14 mouse cellular contexts compared by ENCODE assay signal in the genomic region with DNA sequence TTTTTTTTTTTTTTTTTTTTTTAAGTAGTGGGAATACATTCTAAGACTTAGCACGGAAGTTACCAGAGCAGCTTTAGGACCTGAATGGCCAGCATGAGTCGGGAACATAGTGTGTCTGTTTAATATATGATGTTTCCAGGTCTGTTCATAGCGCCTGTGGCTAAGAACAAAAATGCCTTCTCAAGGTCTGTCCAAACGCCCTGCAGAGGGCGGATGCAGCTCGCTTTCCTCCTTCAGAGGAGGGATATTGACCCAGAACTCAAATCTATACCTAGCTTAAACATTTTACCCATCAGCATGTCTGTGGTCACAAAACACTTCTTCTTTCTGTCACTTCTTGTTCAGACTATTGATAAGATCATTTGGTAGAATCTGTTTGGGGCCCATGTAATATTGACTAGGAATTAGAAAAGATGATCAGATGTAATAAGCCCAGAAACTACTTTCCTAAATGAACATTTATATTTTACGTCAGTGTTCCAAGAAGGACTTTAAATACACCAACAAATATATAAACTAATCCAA. TPM values are rescaled to one million over a fixed set of nuclear protein-coding genes. Genes with fewer than 3 reads are reported as not detected.
DNase-seq lines count a peak whose midpoint lies in the region; ATAC-seq and TF ChIP-seq lines count a peak whose summit lies in the region.
"Had no signal": no experiment of that assay in that cellular context is flagged by ENCODE, and none has a peak within 500 bp of the region (broad histone marks: within the 10 kb centered on the region; RNA-seq: fewer than 3 reads in every experiment).

No protein-coding gene starts in this region.

- H3K9ac ChIP-seq in intestine, postnatal 0 days (ENCODE audit: low read depth, low read length) = no peak overlapping the region
- H3K9ac ChIP-seq in intestine, embryonic 15.5 days = no peak overlapping the region
- H3K9ac ChIP-seq in embryonic facial prominence, embryonic 11.5 days (replicated peaks; ENCODE audit: low read length) = no peak overlapping the region
- H3K9ac ChIP-seq in hindbrain, embryonic 15.5 days = 0 out of 2 replicates have a peak overlapping the region, but pooled peaks have one; percentile 13
- peak overlapping the region; percentile 64 for H3K9ac ChIP-seq in neural tube, embryonic 12.5 days

- no peaks in the 10 kb centered on the region for H3K9me3 ChIP-seq in intestine, postnatal 0 days (ENCODE audit: control insufficient read depth)
- no peaks in the 10 kb centered on the region for H3K9me3 ChIP-seq in intestine, embryonic 15.5 days
- no peaks in the 10 kb centered on the region for H3K9me3 ChIP-seq in embryonic facial prominence, embryonic 11.5 days (replicated peaks; ENCODE audit: control insufficient read depth, low read length)
- no peaks in the 10 kb centered on the region for H3K9me3 ChIP-seq in hindbrain, embryonic 15.5 days
- no peaks in the 10 kb centered on the region for H3K9me3 ChIP-seq in neural tube, embryonic 12.5 days

- no peak overlapping the region for H3K27ac ChIP-seq in intestine, postnatal 0 days (ENCODE audit: low read depth, low read length)
- no peak overlapping the region for H3K27ac ChIP-seq in intestine, embryonic 15.5 days
- no peak overlapping the region for H3K27ac ChIP-seq in embryonic facial prominence, embryonic 11.5 days (replicated peaks; ENCODE audit: low read depth, low read length)
- peak overlapping the region; percentile 38; the same call in 1 of the 2 replicates for H3K27ac ChIP-seq in hindbrain, embryonic 15.5 days (replicated peaks)
- no peak overlapping the region for H3K27ac ChIP-seq in neural tube, embryonic 12.5 days

- peak; percentile 66 for DNase-seq in embryonic facial prominence, embryonic 11.5 days (ENCODE audit: low spot score)
- no peak for DNase-seq in cerebellum, adult 9-10 months
- no peak for DNase-seq in spleen, adult 18-20 months
- DNase-seq: adrenal gland, postnatal 36 days; lung, postnatal 36 days had no signal

- no peak for ATAC-seq in intestine, postnatal 0 days
- no peak for ATAC-seq in intestine, embryonic 15.5 days
- ATAC-seq in embryonic facial prominence, embryonic 11.5 days (replicated peaks; ENCODE audit: insufficient number of reproducible peaks, low FRiP score, low TSS enrichment, low read depth) = no peak
- ATAC-seq in hindbrain, embryonic 15.5 days (ENCODE audit: low FRiP score, low read depth) = no peak
- no peak for ATAC-seq in neural tube, embryonic 12.5 days (ENCODE audit: low FRiP score, low read depth)
- ATAC-seq in monocyte, adult 5-6 weeks (replicated peaks; ENCODE audit: insufficient number of reproducible peaks, low FRiP score, low TSS enrichment, poor library complexity, severe bottlenecking) = no peak
- ATAC-seq: Patski had no signal

- no peak overlapping the region for H3K4me2 ChIP-seq in intestine, postnatal 0 days (replicated peaks; ENCODE audit: low read depth)
- no peak overlapping the region for H3K4me2 ChIP-seq in intestine, embryonic 15.5 days (replicated peaks)
- no peak overlapping the region for H3K4me2 ChIP-seq in embryonic facial prominence, embryonic 11.5 days (ENCODE audit: low read depth, low read length)
- peak overlapping the region; percentile 96 for H3K4me2 ChIP-seq in hindbrain, embryonic 15.5 days
- peak overlapping the region; percentile 72 for H3K4me2 ChIP-seq in neural tube, embryonic 12.5 days (replicated peaks)

- no peaks in the 10 kb centered on the region for H3K36me3 ChIP-seq in intestine, postnatal 0 days (ENCODE audit: control insufficient read depth, insufficient read depth)
- H3K36me3 ChIP-seq in intestine, embryonic 15.5 days = no peaks in the 10 kb centered on the region
- H3K36me3 ChIP-seq in embryonic facial prominence, embryonic 11.5 days (replicated peaks; ENCODE audit: control insufficient read depth, insufficient read depth, low read depth, low read length) = no peaks in the 10 kb centered on the region
- H3K36me3 ChIP-seq in hindbrain, embryonic 15.5 days = no peaks in the 10 kb centered on the region
- H3K36me3 ChIP-seq in neural tube, embryonic 12.5 days = no peaks in the 10 kb centered on the region

- no peaks in the 10 kb centered on the region for H3K4me1 ChIP-seq in intestine, postnatal 0 days (replicated peaks; ENCODE audit: control insufficient read depth, insufficient read depth, low read length)
- peaks cover 13% of the 10 kb centered on the region for H3K4me1 ChIP-seq in intestine, embryonic 15.5 days (replicated peaks)
- peaks cover 5% of the 10 kb centered on the region for H3K4me1 ChIP-seq in embryonic facial prominence, embryonic 11.5 days (ENCODE audit: control insufficient read depth, insufficient read depth, low read length)
- peaks cover 36% of the 10 kb centered on the region for H3K4me1 ChIP-seq in hindbrain, embryonic 15.5 days (replicated peaks)
- peaks cover 27% of the 10 kb centered on the region for H3K4me1 ChIP-seq in neural tube, embryonic 12.5 days

- no peak overlapping the region for H3K4me3 ChIP-seq in intestine, postnatal 0 days (ENCODE audit: low read depth, low read length)
- no peak overlapping the region for H3K4me3 ChIP-seq in intestine, embryonic 15.5 days (replicated peaks)
- H3K4me3 ChIP-seq in embryonic facial prominence, embryonic 11.5 days (ENCODE audit: low read depth, low read length) = no peak overlapping the region
- peak overlapping the region; percentile 33 for H3K4me3 ChIP-seq in hindbrain, embryonic 15.5 days
- H3K4me3 ChIP-seq in neural tube, embryonic 12.5 days = peak overlapping the region; percentile 25

- peak; percentile 38 for TF ChIP-seq CTCF in intestine, postnatal 0 days (IDR thresholded peaks at IDR 0.05; ENCODE audit: low read depth)

- 6% methylated on average over 7 of the region's 7 CpGs for WGBS in intestine, postnatal 0 days
- 6% methylated on average over 7 of the region's 7 CpGs for WGBS in intestine, embryonic 15.5 days
- WGBS in embryonic facial prominence, embryonic 11.5 days = 7% methylated on average over 7 of the region's 7 CpGs
- WGBS in hindbrain, embryonic 15.5 days = 11% methylated on average over 7 of the region's 7 CpGs
- 4% methylated on average over 7 of the region's 7 CpGs for WGBS in neural tube, embryonic 12.5 days

- peaks cover 92% of the 10 kb centered on the region for H3K27me3 ChIP-seq in intestine, postnatal 0 days (replicated peaks; ENCODE audit: control insufficient read depth, insufficient read depth, low read length)
- peaks cover 61% of the 10 kb centered on the region for H3K27me3 ChIP-seq in intestine, embryonic 15.5 days (replicated peaks)
- peaks cover 43% of the 10 kb centered on the region for H3K27me3 ChIP-seq in embryonic facial prominence, embryonic 11.5 days (ENCODE audit: control insufficient read depth, insufficient read depth, low read length)
- no peaks in the 10 kb centered on the region for H3K27me3 ChIP-seq in hindbrain, embryonic 15.5 days
- no peaks in the 10 kb centered on the region for H3K27me3 ChIP-seq in neural tube, embryonic 12.5 days (replicated peaks)

RNA-seq across cellular contexts. Expression of gene Pou3f2, which starts 5.3 kb away (rescaled TPM):
- not detected in 2 replicates for polyA plus RNA-seq in intestine, postnatal 0 days (2015; fragmentation: Nextera tagmentation; extraction: Ambion mirVana)
- 0.04 and 0.09 TPM in 2 replicates for polyA plus RNA-seq in intestine, embryonic 15.5 days (2015; fragmentation: Nextera tagmentation; extraction: Ambion mirVana)
- 3.0 and 3.6 TPM in 2 replicates for polyA plus RNA-seq in embryonic facial prominence, embryonic 11.5 days (2014; fragmentation: Nextera tagmentation; extraction: Ambion mirVana)
- 21.0 and 33.1 TPM in 2 replicates for polyA plus RNA-seq in hindbrain, embryonic 15.5 days (2015; fragmentation: Nextera tagmentation; extraction: Ambion mirVana)
- polyA plus RNA-seq in neural tube, embryonic 12.5 days (2016; fragmentation: Nextera tagmentation; extraction: Ambion mirVana) = 31.9 and 40.0 TPM in 2 replicates
- not detected in 3 replicates for total RNA-seq in monocyte, adult 5-6 weeks (2017)
- total RNA-seq: granulocyte monocyte progenitor cell, adult 5-6 weeks; liver, adult 2 months had no signal
- polyA plus RNA-seq: liver, adult 2 months; Patski; spleen, adult 2 months had no signal

Comparison
In these comparisons a context has a peak if more than half of its experiments do, and no peak if none do; other contexts are left out.
1. H3K4me2 ChIP-seq: peak in hindbrain, embryonic 15.5 days (single experiment) and neural tube, embryonic 12.5 days (single experiment); none in intestine, postnatal 0 days (single experiment), intestine, embryonic 15.5 days (single experiment) and embryonic facial prominence, embryonic 11.5 days (single experiment).
2. H3K4me3 ChIP-seq: peak in hindbrain, embryonic 15.5 days (single experiment) and neural tube, embryonic 12.5 days (single experiment); none in intestine, postnatal 0 days (single experiment), intestine, embryonic 15.5 days (single experiment) and embryonic facial prominence, embryonic 11.5 days (single experiment).
3. H3K9ac ChIP-seq: peak in hindbrain, embryonic 15.5 days (single experiment) and neural tube, embryonic 12.5 days (single experiment); none in intestine, postnatal 0 days (single experiment), intestine, embryonic 15.5 days (single experiment) and embryonic facial prominence, embryonic 11.5 days (single experiment).